Mouse (Mus musculus): ENCODE results near the gene Dct.
A peak's percentile ranks its signal among the peaks of the same experiment; 100 is the strongest.

Dct gene

GRCm38 (mm10) chr14:118051975-118052630 lies at the start of gene Dct:
Dct (minus strand) TSS chr14:118052244.
- DNase-seq (ENCODE audit: low spot score), result no peak

- DNase-seq (ENCODE audit: low spot score), result no peak
Measured at GRCm38 (mm10) chr14:118101227-118101990, 49.4 kb upstream of the Dct start.

DNA sequence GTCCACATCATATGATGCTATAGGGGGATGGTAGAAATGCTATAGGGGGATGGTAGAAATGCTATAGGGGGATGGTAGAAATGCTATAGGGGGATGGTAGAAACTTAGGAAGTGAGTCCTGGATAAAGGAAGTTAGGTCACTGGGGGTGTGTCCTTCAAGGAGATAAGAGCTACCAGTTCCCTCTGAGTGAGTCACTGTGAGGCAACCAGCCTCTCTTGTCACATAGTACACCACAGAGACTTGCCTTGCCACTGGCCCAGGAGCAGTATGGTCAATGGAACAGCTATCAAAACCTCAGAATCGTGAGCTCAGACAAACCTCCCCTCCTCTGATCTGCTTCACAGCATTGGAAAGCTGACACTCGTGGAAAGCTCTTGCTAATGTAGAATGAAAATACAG lies 46.2 kb upstream of the Dct start:
- DNase-seq (ENCODE audit: low spot score), result no peak

- DNase-seq (ENCODE audit: low spot score), result peak; percentile 16
Measured at GRCm38 (mm10) chr14:118089806-118090392, 37.9 kb upstream of the Dct start.

DNA sequence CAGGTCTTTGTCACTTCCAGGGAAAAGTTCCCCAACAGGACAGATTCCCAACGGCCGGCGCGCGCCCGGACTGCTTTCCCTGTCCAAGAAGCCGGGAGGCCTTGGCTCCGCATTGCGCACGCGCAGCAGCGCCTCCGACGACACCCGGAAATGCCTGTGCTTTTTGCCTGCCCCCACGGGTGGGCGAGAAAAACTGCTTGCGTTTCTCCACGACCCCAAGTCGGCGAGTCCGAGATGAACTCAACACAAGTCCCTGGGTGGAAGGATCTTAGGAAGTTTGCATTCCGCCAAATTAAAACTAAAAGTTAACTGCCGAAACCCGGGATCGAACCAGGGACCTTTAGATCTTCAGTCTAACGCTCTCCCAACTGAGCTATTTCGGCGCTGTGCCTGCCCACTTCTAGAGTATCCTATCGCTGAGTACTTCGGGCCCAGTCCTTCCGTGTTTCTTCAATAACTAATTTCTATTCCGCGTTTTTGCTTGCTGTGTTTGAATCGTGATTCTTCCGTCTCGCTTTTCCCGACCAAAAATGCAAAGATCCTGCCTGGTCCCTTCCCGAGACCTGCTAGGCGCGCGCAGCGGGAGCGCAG lies 37.3 kb upstream of the Dct start:
- DNase-seq (ENCODE audit: low spot score), result peak; percentile 93

DNA sequence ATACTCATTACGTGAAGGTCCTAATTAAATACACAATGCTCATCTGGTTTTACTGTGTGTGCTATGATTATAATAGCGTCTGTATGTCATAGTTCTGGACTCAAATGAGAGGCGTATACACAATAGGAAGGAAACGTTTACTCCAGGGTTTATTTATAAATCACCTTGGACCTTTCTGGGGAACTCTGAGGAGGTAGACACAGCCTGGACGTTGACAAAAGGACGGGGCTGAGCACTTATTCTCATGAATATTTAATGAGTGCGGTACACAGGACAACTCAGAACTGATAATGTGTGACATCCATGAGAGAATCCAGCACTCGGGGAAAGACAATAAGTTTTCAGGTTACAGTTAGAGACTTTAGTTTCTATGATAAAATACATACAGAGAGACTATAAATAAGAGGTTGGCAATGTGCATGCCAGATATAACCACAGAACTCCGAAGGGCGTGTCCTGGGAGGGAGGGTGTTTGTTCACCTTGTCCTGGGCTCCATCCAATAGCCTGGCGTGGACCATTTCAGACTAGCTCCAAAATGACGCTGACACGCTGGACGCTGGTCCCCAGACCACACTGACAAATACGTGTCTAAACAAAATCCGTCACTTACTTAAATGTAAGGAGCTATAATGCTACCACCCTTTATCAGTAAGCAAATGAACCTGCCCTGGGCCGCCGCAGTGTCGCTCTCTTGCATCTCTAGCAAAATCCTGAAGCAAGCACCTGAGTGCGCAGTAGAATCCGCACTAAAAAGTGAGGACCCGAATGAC lies 36.6 kb upstream of the Dct start:
- DNase-seq (ENCODE audit: low spot score), result peak; percentile 29

GRCm38 (mm10) chr14:118086271-118087035 lies 34.4 kb upstream of the Dct start:
- DNase-seq (ENCODE audit: low spot score), result no peak

DNA sequence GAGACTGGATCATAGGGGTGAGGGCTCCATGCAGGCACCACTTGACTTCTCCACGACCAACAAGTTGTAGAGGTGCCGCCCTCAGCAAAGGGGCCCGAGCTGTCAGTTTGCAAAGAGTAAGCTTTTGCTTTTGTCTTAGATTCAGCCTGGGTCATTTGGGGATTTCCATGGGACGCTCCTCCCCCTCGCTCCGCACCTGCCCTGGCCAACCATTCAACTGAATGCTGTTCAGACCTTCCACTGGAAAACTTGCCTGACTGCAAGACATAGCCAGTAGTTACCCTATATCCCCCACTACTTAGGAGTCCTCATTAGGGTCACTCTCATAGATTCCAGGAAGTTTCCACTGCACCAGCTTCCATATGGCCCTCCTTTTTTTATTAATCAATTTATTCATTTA lies 31.8 kb upstream of the Dct start:
- no peak for DNase-seq (ENCODE audit: low spot score)

GRCm38 (mm10) chr14:118080606-118081005 lies 28.6 kb upstream of the Dct start:
- DNase-seq (ENCODE audit: low spot score), result no peak

DNA sequence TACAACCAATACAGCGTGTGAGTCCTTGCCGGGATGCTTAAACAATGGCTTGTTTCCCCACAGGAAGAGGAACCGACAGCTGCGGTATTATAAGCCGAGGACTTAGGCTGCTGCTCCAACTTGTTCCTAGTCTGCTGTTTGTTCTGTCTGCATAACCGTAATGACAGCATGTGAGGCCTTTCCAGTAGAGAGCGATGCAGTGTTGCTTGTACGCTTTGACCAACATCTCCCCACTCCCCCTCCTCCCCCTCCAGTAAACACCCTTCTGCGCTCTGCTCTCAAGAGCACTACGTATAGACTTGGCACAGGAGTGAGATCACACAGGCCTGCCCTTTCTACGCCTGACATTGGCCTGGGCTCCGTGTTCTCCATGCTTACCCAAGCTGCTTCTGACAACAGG lies 18.1 kb upstream of the Dct start:
- DNase-seq (ENCODE audit: low spot score), result no peak

DNA sequence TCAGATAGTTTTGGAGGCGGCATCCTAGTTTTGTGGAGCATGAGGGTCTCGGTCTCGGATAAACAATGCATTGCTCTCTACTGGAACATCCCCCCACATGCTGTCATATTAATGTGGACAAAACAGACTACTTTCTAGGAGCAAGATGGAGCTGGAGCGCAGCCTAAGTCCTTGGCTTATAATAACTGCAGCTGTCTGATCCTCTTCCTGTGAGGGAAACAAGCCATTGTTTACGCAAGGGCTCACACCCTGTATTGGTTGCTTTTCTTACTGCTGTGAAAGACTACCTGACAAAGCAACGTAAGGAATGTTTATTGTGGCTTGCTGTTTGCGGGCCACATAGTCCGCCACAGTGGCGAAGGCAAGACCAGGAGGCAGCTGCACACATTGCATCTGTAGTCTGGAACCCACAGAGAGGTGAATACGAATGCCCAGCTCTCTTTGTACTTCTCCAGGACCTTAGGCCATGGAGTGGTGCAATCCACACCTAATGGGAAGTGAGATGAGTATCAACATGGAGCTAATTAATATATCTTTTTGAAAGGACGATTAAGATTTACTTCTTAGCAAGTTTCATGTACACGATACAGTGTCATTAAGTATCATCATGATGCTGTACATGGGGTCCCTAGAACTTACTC lies 17.5 kb upstream of the Dct start:
- no peak for DNase-seq (ENCODE audit: low spot score)

- DNase-seq (ENCODE audit: low spot score), result no peak
Measured at GRCm38 (mm10) chr14:118061766-118062432, 9.9 kb upstream of the Dct start.

GRCm38 (mm10) chr14:118058581-118058886 lies 6.5 kb upstream of the Dct start:
- DNase-seq (ENCODE audit: low spot score), result no peak

- DNase-seq (ENCODE audit: low spot score), result peak; percentile 22
Measured at GRCm38 (mm10) chr14:118057696-118058580, 5.9 kb upstream of the Dct start.

DNA sequence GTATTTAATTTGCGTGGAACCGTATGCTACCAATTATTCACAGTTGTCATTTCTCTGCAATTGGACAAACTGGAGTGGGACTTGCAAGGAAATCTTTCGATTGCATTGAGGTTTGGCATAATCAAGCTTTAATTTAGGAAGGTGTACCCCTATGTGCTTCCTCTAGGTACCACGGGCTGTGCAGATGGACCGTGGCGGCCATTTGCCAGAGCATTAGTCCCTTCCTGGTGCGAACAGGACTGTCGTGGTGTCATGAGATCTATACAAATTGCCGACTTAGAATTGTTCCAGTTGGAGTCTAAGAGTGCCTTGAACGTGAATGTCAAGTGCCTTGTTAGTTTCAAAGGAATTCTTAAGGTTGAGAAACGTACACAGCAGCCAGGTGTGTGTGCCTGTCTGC lies 726 bp upstream of the Dct start:
- DNase-seq (ENCODE audit: low spot score), result no peak

GRCm38 (mm10) chr14:118051396-118051795 lies 648 bp downstream of the Dct start:
- DNase-seq (ENCODE audit: low spot score), result no peak

- peak; percentile 71 for DNase-seq (ENCODE audit: low spot score)
Measured at GRCm38 (mm10) chr14:118050990-118051389, 1.1 kb downstream of the Dct start.

DNA sequence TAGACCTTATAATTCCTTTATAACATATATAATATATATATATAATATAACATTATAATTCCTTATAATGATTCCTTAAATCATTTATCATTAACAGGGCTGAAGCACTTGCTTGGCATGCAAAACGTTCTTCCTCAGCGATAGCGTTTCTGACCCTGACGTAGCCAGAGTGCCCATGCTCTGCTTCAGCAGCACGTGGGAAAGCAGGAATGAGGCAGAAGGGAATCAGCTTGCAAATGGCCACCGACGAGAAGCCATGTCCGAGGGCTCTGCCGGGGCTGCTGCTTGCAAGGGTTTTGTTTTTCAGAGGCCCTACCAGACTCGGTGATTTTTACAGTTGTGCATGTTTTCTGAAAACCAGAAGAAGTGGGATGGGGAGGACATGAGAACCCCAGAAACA lies 1.6 kb downstream of the Dct start:
- DNase-seq (ENCODE audit: low spot score), result no peak

DNA sequence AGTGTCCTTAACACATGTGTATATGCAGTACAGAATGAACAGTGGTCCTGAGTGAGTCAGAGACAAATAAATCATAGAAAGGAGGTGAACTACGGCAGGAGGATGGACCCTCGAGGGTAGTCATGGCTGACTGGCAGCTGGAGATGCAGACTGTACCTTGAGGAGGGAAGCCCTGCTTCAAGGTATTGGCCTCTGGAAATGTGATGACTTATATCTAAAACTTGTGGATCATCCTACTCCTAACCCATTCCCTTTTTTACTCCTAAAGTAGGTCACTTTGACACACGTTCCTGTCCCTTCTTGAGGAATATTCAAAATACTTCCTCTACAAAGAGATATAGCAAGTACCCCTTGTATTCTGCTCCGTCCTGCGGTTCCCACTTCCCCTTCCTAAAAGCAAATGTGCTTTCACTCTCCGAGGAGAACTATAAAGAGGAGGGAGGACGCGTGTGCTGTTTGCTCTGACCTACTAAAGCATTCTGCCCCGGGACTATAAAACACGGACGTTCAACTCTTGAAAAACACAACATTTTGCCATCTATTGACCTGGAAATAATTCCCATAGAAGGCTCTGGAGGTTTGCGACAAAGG lies 2.3 kb downstream of the Dct start:
- no peak for DNase-seq (ENCODE audit: low spot score)
